Mouse (Mus musculus): ENCODE measurements at regions not wholly inside any gene's neighbourhood (a gene's known extent, or its start where the extent isn't known, plus 50 kb on each side); places are given as distances from the start of the nearest gene placed in this dataset.

DNA sequence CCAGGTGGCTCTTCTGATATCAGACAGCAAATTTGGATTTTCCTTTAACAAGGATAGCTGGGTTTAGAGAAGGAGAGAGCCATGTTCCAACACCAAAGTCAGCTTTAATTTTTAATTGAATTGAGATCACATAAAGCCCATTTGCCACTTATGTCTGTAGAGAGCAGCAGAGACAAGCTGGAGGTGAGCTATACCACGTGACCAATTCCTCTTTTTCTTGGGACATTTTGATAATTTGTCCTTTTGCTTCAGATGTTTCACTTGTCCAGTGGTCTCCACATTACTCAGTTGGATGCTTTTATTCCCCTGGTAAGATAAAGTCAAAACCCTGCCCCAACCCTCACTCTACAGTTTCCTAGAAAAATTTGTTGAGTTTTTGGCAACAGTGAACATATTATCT lies 248.6 kb upstream of the Ndst4 start:
- Histone ChIP-seq H3K4me2 (no peak overlapping the region), H3K4me3 (replicated peaks) (no peak overlapping the region), H3K27me3 (replicated peaks) (no peaks in the 10 kb centered on the region), H3K9ac (no peak overlapping the region), H3K9me3 (no peaks in the 10 kb centered on the region), H3K36me3 (no peaks in the 10 kb centered on the region), H3K27ac (no peak overlapping the region), H3K4me1 (no peaks in the 10 kb centered on the region)
- ATAC-seq (ENCODE audit: insufficient read depth, low FRiP score, low read depth), result no peak
- 67% methylated on average over 1 of the region's 1 CpGs for WGBS

DNA sequence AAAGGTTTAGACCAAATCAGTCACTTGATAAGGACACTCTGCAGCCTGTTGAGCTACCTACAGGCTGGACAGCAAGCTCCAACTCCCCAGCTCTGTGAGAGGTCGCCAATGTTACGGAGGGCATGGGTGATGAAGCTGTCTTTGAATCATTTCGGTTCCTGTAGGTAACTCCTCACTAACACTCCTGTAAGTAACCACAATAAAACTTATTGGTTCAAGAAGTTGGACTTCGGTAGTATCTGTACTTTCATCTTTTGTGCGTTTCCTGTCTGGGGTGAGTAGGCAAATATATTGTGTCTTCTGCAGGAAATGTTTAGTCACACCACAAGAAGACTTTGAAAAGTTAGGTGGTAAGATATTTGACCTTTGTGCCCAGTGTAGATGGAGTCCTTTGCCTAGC lies 244.1 kb upstream of the Ndst4 start:
- Histone ChIP-seq H3K9ac (no peak overlapping the region), H3K4me2 (no peak overlapping the region), H3K9me3 (no peaks in the 10 kb centered on the region), H3K4me3 (replicated peaks) (no peak overlapping the region), H3K4me1 (no peaks in the 10 kb centered on the region), H3K27me3 (replicated peaks) (no peaks in the 10 kb centered on the region), H3K27ac (no peak overlapping the region), H3K36me3 (no peaks in the 10 kb centered on the region)
- ATAC-seq (ENCODE audit: insufficient read depth, low FRiP score, low read depth), result no peak
- WGBS, result 80% methylated on average over 5 of the region's 5 CpGs

DNA sequence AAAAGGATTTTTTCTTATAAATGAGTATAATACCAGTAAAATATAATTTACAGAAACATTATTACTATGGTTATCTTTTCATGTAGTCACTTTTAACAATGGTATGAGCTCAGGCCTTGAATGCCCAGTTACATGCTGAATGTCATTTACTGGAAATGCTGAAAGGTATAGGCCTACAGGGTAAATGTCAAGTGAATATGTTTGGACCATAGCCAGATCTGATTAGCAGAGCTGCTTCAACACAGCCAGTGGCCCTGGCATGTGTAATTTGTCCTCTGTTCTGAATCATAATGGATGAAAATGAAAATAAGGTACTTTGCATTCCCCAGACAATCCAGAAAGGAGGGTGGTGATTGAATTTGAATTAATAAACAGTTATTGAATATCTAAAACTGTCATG lies 213.3 kb upstream of the Ndst4 start:
- Histone ChIP-seq H3K4me3 (replicated peaks) (no peak overlapping the region), H3K9ac (no peak overlapping the region), H3K4me2 (no peak overlapping the region), H3K36me3 (no peaks in the 10 kb centered on the region), H3K27ac (no peak overlapping the region), H3K9me3 (no peaks in the 10 kb centered on the region), H3K4me1 (no peaks in the 10 kb centered on the region), H3K27me3 (replicated peaks) (no peaks in the 10 kb centered on the region)
- no peak for ATAC-seq (ENCODE audit: insufficient read depth, low FRiP score, low read depth)

DNA sequence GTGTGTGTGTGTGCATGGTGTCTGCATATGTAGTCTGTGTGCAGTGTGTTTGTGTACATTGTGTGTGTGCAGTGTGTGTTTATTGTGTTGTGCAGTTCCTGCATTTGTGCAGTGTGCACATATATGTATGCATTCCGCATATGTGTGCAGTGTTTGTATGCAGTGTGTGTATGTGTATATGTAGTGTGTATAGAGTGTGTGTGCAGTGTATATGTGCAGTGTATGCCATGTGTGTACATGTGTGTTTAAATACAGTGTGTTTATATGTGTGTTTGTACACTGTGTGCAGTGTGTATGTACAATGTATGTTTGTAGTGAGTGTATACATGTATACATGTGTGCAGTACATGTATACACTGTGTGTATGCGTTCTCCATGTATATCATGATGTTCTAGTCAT lies 183.0 kb upstream of the Ndst4 start:
- Histone ChIP-seq H3K4me2 (no peak overlapping the region), H3K9me3 (no peaks in the 10 kb centered on the region), H3K27me3 (replicated peaks) (no peaks in the 10 kb centered on the region), H3K36me3 (no peaks in the 10 kb centered on the region), H3K4me1 (no peaks in the 10 kb centered on the region), H3K27ac (no peak overlapping the region), H3K9ac (no peak overlapping the region), H3K4me3 (replicated peaks) (no peak overlapping the region)
- WGBS, result 83% methylated on average over 2 of the region's 2 CpGs
- ATAC-seq (ENCODE audit: insufficient read depth, low FRiP score, low read depth), result no peak

DNA sequence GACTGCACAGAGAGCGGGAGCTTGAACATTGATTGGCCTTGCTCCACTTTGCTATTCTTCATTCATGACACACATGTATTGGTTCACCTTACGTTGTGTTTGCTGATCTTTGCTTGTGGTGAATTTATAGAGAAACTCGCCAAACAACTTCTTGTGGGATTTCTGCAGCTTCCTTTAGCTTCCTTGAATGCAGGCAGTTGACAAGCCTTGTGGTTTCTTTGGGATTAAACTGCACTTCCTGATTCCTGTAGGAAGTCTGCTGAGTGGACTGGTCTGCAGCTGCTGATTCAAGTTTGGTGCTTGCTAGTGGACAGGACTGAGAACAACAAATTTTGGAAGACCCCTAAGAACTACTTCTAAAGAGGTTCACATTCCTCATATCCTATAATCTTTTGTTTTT lies 152.8 kb upstream of the Ndst4 start:
- Histone ChIP-seq H3K9ac (no peak overlapping the region), H3K4me3 (replicated peaks) (no peak overlapping the region), H3K27ac (no peak overlapping the region), H3K4me2 (no peak overlapping the region), H3K36me3 (no peaks in the 10 kb centered on the region), H3K9me3 (no peaks in the 10 kb centered on the region), H3K27me3 (replicated peaks) (no peaks in the 10 kb centered on the region), H3K4me1 (no peaks in the 10 kb centered on the region)
- no peak for ATAC-seq (ENCODE audit: insufficient read depth, low FRiP score, low read depth)
- WGBS, result 63% methylated on average over 3 of the region's 3 CpGs

DNA sequence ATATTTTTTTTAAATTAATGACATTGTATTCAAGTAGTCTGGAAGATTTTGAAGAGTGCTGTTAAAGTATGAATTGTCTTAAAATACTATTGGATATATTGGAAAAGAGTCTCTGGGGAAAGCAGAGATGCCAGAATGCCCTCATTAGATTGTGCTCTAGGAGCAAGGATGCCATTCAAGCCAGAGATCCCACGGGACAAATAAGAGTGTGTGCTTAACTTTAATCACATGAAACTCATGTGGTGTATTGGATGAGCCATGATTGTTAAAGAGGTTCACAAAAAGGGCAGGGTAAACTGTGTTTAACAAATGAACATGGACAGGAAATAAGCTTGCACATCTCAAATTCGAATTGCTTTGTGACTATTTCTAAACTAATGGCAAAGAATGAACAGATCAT lies 143.0 kb upstream of the Ndst4 start:
- no peak overlapping the region for H3K4me2 ChIP-seq
- no peak overlapping the region for H3K9ac ChIP-seq
- no peak for ATAC-seq (ENCODE audit: insufficient read depth, low FRiP score, low read depth)
- no peak overlapping the region for H3K4me3 ChIP-seq (replicated peaks)
- no peaks in the 10 kb centered on the region for H3K27me3 ChIP-seq (replicated peaks)
- H3K9me3 ChIP-seq, result no peaks in the 10 kb centered on the region
- no peaks in the 10 kb centered on the region for H3K36me3 ChIP-seq
- no peak overlapping the region for H3K27ac ChIP-seq
- WGBS, result 60% methylated on average over 2 of the region's 2 CpGs
- no peaks in the 10 kb centered on the region for H3K4me1 ChIP-seq

DNA sequence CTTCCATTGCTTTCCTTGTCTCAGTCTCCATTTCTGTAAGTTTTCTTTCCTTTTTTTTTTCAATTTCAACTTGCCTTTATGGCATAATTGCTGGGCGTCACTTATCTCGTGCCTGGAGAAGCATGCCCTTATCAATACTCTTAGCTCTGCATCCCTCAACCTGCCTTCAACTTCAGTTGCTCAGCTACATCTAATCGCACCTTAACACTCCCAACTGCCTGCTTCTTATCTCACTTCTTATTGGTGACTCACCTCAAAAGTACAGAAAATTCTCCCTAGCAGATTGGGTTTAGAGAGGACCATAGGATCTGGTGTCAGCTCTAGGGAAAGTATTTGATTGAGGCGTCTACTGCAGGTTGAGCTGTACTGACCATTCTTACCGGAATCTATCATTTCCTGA lies 133.2 kb upstream of the Ndst4 start:
- H3K27me3 ChIP-seq (replicated peaks), result no peaks in the 10 kb centered on the region
- no peak overlapping the region for H3K9ac ChIP-seq
- no peak overlapping the region for H3K27ac ChIP-seq
- no peaks in the 10 kb centered on the region for H3K36me3 ChIP-seq
- H3K9me3 ChIP-seq, result no peaks in the 10 kb centered on the region
- WGBS, result 54% methylated on average over 5 of the region's 5 CpGs
- no peak overlapping the region for H3K4me2 ChIP-seq
- no peak overlapping the region for H3K4me3 ChIP-seq (replicated peaks)
- peak; percentile 97 for ATAC-seq (ENCODE audit: insufficient read depth, low FRiP score, low read depth)
- no peaks in the 10 kb centered on the region for H3K4me1 ChIP-seq

DNA sequence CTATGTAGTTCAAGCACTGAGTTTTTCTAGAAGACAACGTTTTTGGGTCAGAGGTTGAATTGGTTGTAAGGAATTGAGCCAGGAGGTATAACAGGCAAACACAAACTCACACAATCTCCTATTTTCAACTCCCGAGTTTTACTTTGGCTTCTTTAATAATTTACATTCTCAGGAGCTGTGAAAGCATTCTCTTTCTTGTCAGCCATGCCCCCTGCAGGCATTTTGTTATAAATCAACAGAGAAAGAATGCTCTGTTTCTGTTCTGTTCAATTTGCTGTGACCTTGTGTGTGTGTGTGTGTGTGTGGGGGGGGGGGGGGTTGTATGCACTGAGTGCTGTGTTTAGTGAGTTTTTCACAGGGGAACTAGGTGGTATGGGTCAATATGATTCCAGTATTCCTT lies 132.7 kb upstream of the Ndst4 start:
- Histone ChIP-seq H3K27me3 (replicated peaks) (no peaks in the 10 kb centered on the region), H3K4me1 (no peaks in the 10 kb centered on the region), H3K9ac (no peak overlapping the region), H3K4me3 (replicated peaks) (no peak overlapping the region), H3K4me2 (no peak overlapping the region), H3K27ac (no peak overlapping the region), H3K9me3 (no peaks in the 10 kb centered on the region), H3K36me3 (no peaks in the 10 kb centered on the region)
- 0 out of 2 replicates have a peak, but pooled peaks have one; percentile 7 for ATAC-seq (ENCODE audit: insufficient read depth, low FRiP score, low read depth)
- WGBS, result 8% methylated on average over 2 of the region's 2 CpGs

DNA sequence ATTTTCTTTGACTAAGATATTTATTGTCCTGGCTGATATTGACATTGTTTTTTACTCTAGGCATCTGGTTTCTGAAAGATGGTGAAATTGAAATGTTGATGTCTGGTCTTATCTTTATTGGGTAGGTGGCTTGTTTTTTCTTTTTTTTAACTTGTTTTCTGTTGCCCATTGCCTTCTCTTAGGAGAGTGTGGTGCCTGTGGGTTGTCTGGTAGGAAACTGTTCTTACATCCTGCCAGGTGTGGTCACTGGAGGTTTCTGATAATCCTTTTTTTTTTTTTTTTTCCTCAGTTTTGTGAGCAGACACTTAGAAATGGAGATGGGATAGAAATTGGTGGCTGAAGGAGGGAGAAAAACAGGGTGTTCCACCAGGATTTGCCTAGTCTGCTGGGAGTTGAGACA lies 125.3 kb upstream of the Ndst4 start:
- Histone ChIP-seq H3K27ac (no peak overlapping the region), H3K36me3 (no peaks in the 10 kb centered on the region), H3K4me3 (replicated peaks) (no peak overlapping the region), H3K27me3 (replicated peaks) (no peaks in the 10 kb centered on the region), H3K4me2 (no peak overlapping the region), H3K4me1 (no peaks in the 10 kb centered on the region), H3K9me3 (no peaks in the 10 kb centered on the region), H3K9ac (no peak overlapping the region)
- no peak for ATAC-seq (ENCODE audit: insufficient read depth, low FRiP score, low read depth)

DNA sequence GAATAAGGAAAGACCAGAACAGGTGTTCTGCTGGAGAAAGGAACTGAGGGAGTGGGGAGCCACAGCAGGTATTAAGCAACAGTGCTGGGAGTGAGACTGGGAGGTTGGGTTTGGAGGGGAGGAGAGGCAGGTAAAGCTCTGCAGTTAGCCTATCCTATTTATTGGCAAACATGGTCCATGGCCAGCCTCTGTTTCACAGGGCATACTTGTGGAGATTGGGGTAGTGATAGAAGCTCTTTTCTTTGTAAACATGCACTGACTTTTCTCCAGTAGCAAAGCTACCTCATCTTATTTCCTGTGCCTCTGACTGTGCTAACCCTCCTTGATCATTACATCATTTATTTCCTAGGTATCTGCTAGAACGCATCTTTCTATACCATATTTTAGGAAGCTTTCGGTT lies 124.9 kb upstream of the Ndst4 start:
- H3K4me1 ChIP-seq, result no peaks in the 10 kb centered on the region
- H3K4me3 ChIP-seq (replicated peaks), result no peak overlapping the region
- no peak for ATAC-seq (ENCODE audit: insufficient read depth, low FRiP score, low read depth)
- 89% methylated on average over 2 of the region's 2 CpGs for WGBS
- no peak overlapping the region for H3K9ac ChIP-seq
- H3K27me3 ChIP-seq (replicated peaks), result no peaks in the 10 kb centered on the region
- no peak overlapping the region for H3K27ac ChIP-seq
- no peaks in the 10 kb centered on the region for H3K9me3 ChIP-seq
- no peak overlapping the region for H3K4me2 ChIP-seq
- no peaks in the 10 kb centered on the region for H3K36me3 ChIP-seq

DNA sequence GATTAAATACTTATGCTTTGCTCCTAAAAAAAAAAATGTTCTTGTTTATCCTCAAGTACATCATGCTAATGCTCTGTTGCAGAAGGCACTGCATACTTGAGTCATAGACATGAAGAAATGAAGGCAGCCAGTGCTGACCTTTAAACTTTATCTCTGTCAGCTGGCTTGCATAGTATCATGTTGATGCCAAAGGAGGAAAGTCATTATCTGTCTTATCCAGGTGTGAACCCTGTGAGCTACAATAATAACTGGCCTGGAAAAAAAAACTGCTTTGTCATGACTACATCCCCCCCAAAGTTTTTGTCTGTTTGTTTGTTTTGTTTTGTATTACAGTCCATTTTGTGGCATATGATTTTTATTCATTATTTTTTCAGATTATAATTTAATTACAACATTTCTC lies 124.3 kb upstream of the Ndst4 start:
- Histone ChIP-seq H3K9ac (no peak overlapping the region), H3K4me1 (no peaks in the 10 kb centered on the region), H3K4me3 (replicated peaks) (no peak overlapping the region), H3K27me3 (replicated peaks) (no peaks in the 10 kb centered on the region), H3K4me2 (no peak overlapping the region), H3K27ac (no peak overlapping the region), H3K36me3 (no peaks in the 10 kb centered on the region), H3K9me3 (no peaks in the 10 kb centered on the region)
- 0 out of 2 replicates have a peak, but pooled peaks have one; percentile 43 for ATAC-seq (ENCODE audit: insufficient read depth, low FRiP score, low read depth)

DNA sequence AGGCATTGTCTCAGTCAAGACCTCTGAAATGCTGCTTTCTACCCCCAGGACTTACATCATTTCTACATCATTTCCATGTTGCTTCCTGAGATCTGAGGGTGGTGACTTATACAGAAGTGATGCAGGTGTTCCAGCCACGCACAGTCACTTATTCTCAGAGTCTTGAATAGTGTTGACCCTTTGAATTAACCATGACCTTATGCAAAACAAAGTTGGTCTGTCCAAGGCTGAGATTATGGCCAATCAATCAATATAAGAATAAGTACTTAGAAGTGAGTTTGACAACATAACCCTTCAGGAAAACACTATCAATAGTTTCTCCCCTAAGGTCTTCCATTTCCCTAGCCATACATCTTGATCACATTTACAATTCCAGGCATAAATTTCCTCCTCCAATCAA lies 115.3 kb upstream of the Ndst4 start:
- Histone ChIP-seq H3K4me2 (no peak overlapping the region), H3K36me3 (no peaks in the 10 kb centered on the region), H3K9me3 (no peaks in the 10 kb centered on the region), H3K27ac (no peak overlapping the region), H3K4me3 (replicated peaks) (no peak overlapping the region), H3K27me3 (replicated peaks) (no peaks in the 10 kb centered on the region), H3K9ac (no peak overlapping the region), H3K4me1 (no peaks in the 10 kb centered on the region)
- ATAC-seq (ENCODE audit: insufficient read depth, low FRiP score, low read depth), result no peak
- WGBS, result 65% methylated on average over 1 of the region's 1 CpGs

DNA sequence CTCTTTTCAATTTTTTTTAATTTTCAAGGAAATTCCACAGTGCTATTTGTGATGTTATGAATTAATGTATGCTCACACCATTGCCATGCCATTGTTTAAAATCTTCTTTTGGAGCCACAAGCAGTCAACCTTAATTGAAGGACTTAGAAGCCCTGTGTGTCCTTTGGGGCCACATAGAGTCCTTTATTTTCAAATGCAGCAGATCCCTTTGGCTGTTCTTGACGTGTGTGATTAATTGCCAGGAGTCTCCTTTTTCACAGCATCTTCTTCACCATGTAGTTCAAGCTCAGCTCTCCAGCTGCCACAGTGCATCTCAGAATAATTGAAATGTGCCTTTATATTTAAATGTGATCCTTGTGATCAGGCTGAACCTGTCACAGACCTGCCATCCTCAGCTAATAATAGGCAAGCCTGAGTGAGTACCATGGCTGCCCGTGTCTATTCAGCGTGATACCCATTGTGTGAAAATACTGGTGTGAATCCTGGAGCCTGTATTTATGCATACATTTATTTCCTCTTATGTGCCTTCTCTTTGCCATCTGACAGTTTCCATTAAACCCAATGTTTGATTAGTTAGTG lies 114.4 kb upstream of the Ndst4 start:
- H3K9ac ChIP-seq, result no peak overlapping the region
- no peak overlapping the region for H3K27ac ChIP-seq
- WGBS, result 66% methylated on average over 3 of the region's 3 CpGs
- no peaks in the 10 kb centered on the region for H3K27me3 ChIP-seq (replicated peaks)
- no peaks in the 10 kb centered on the region for H3K9me3 ChIP-seq
- no peaks in the 10 kb centered on the region for H3K36me3 ChIP-seq
- no peak for ATAC-seq (ENCODE audit: insufficient read depth, low FRiP score, low read depth)
- no peak overlapping the region for H3K4me3 ChIP-seq (replicated peaks)
- no peaks in the 10 kb centered on the region for H3K4me1 ChIP-seq
- H3K4me2 ChIP-seq, result no peak overlapping the region
